Comparison of ENCODE assay signal across 7 mouse cellular contexts in the genomic region with DNA sequence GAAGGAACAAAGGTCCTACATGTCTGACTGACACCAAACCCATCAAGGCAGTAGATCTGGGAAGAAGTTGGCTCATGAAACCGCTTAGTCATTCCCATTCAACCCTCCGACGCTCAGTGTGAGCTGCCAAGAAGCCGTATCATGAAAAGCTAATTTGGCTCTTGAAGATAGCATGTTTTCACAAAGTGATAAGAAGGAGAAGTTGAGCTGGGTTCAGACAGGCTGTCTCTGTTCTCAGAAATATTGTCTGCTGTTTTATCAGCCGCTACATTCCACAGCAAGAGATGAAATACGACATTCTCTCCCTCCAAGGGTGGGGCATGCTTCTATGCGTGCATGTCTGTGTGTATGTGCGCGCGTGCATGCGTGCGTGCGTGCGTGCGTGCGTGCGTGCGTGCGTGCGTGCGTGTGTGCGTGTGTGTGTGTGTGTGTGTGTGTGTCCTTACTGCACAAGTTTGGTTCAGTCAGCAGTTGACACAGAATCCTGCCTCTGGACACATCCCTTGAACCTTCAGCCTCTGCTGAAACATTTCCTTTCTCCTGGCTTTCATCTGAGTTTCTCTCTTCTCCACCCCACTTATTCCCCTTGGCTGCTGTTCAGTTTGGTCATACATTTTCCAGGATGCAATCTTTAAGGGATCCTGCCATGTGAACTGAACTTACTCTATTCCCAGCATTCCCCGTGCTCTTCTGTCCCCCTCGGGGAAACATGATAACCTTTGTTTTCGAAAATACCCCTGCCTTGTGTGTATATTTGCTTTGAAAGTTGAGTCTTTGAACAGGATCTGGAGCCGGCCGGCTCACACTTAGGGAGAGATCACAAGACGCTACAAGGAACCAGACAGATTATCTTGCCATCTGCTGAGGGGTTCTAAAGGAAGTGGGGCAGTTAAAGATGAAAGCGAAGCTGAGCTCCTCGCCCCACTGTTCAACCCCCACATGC.
DNase-seq lines count a peak whose midpoint lies in the region; ATAC-seq lines count a peak whose summit lies in the region.

No protein-coding gene starts in this region.

- H3K9ac ChIP-seq in liver, embryonic 11.5 days (ENCODE audit: low read depth, low read length): peak overlapping the region; percentile 26; the same call in 1 of the 2 replicates

- H3K4me1 ChIP-seq in liver, embryonic 11.5 days (replicated peaks; ENCODE audit: control insufficient read depth, insufficient read depth, low read length): peaks cover 14% of the 10 kb centered on the region

- H3K27me3 ChIP-seq in liver, embryonic 11.5 days (replicated peaks; ENCODE audit: control insufficient read depth, insufficient read depth, low read length): no peaks in the 10 kb centered on the region

- H3K36me3 ChIP-seq in liver, embryonic 11.5 days (ENCODE audit: control insufficient read depth, insufficient read depth, low read length): no peaks in the 10 kb centered on the region

- peak; percentile 94 for ATAC-seq in erythroblast, adult 5-6 weeks (replicated peaks; ENCODE audit: low FRiP score, poor library complexity, severe bottlenecking)
- peak; percentile 97 for ATAC-seq in liver, embryonic 11.5 days (replicated peaks; ENCODE audit: low FRiP score)

- peaks cover 3% of the 10 kb centered on the region; the same call in 1 of the 2 replicates for H3K9me3 ChIP-seq in liver, embryonic 11.5 days (ENCODE audit: control insufficient read depth, low read length)

- H3K27ac ChIP-seq in liver, embryonic 11.5 days (ENCODE audit: low read depth, low read length): peak overlapping the region; percentile 95

- WGBS in liver, embryonic 11.5 days: 34% methylated on average over 30 of the region's 30 CpGs

- H3K4me2 ChIP-seq in liver, embryonic 11.5 days: peak overlapping the region; percentile 55

- DNase-seq in MN1 (ENCODE audit: low spot score): peak; percentile 41
- DNase-seq in adrenal gland, adult (ENCODE audit: inconsistent age in 2 of 2, low spot score in 1 of 2): peak; percentile 66 to 83
- DNase-seq in kidney, adult 11 months: peak; percentile 27
- peak; percentile 35 for DNase-seq in liver, embryonic 11.5 days (ENCODE audit: low spot score)
- peak; percentile 14 for DNase-seq in retina, postnatal 7 days (ENCODE audit: low read depth, low spot score)
- no peak for DNase-seq in cerebellum, postnatal 14 days

- no peak overlapping the region for H3K4me3 ChIP-seq in liver, embryonic 11.5 days (ENCODE audit: low read depth, low read length)

Comparison
In these comparisons a context has a peak if more than half of its experiments do, and no peak if none do; other contexts are left out.
1. DNase-seq: peak in MN1 (single experiment), adrenal gland, adult (2 of 2), kidney, adult 11 months (single experiment), liver, embryonic 11.5 days (single experiment) and retina, postnatal 7 days (single experiment); none in cerebellum, postnatal 14 days (0 of 2).